Mouse (Mus musculus) stomach, embryonic 14.5 days (tissue): Measurements from ENCODE around the gene Ak9. TPM values are rescaled to one million over a fixed set of nuclear protein-coding genes. Genes with fewer than 3 reads are reported as not detected.

Experiments used
- ATAC-seq: fragments of 200-750 bp; cut with Nextera tagmentation; 2 replicates; pipeline ENCODE4 v1.8.0; 2017; ENCODE audit warnings: low read depth, moderate TSS enrichment; ENCODE audit not compliant: insufficient number of reproducible peaks, insufficient read depth, low FRiP score
- H3K27ac ChIP-seq: fragments of 300-500 bp; sonication (generic); 2 replicates; pipeline ENCODE4 v1.5.1; 2014; ENCODE audit warnings: mild to moderate bottlenecking, low read length, moderate library complexity, mixed read lengths
- H3K27me3 ChIP-seq: fragments of 300-500 bp; sonication (generic); 2 replicates; pipeline ENCODE4 v1.6.1; 2014; ENCODE audit warnings: low read length, control low read depth, mixed read lengths; ENCODE audit not compliant: control insufficient read depth, insufficient read depth
- H3K36me3 ChIP-seq: fragments of 300-500 bp; sonication (generic); 2 replicates; pipeline ENCODE4 v1.6.1; 2014; ENCODE audit warnings: mild to moderate bottlenecking, control low read depth, low read length, moderate library complexity, mixed read lengths; ENCODE audit not compliant: control insufficient read depth, insufficient read depth
- H3K4me1 ChIP-seq: fragments of 300-500 bp; sonication (generic); 2 replicates; pipeline ENCODE4 v1.6.1; 2014; ENCODE audit warnings: low read length, control low read depth, mixed read lengths; ENCODE audit not compliant: control insufficient read depth, insufficient read depth
- H3K4me2 ChIP-seq: fragments of 300-500 bp; sonication (generic); replicated peaks from 2 replicates; pipeline ENCODE4 v1.6.1; 2014; ENCODE audit warnings: low read depth, low read length, control low read depth
- H3K4me3 ChIP-seq: fragments of 300-500 bp; sonication (generic); 2 replicates; pipeline ENCODE4 v1.5.1; 2014; ENCODE audit warnings: low read depth, low read length, control low read depth
- H3K9ac ChIP-seq: fragments of 300-500 bp; sonication (generic); replicated peaks from 2 replicates; pipeline ENCODE4 v1.6.1; 2014; ENCODE audit warnings: low read depth, mild to moderate bottlenecking, control low read depth, low read length, moderate library complexity, mixed read lengths
- H3K9me3 ChIP-seq: fragments of 300-500 bp; sonication (generic); 2 replicates; pipeline ENCODE4 v1.6.1; 2016; ENCODE audit warnings: low read depth, low read length, control low read depth; ENCODE audit not compliant: control insufficient read depth
- WGBS: fragments of 180-500 bp; shearing (Covaris S2); extraction: QIAGEN DNeasy Blood & Tissue Kit; methylation state at CpG from one replicate; pipeline ENCODE4 v1.1.7; 2014; 5-methylcytosine and 5-hydroxymethylcytosine counted together
- polyA plus RNA-seq: library from polyadenylated mRNA; unstranded; fragments of >200 nt; fragmentation: Nextera tagmentation; extraction: Ambion mirVana; gene quantifications from 2 replicates; pipeline ENCODE4 v1.2.1, GENCODE M21; 2014

The Ak9 gene
- polyA plus RNA-seq, 1 experiment from 2014 or later, result not detected

GRCm38 (mm10) chr10:41477278-41478181 is 173.8 kb downstream of the Ak9 start:
- peak; percentile 69 for ATAC-seq
- Histone ChIP-seq H3K27ac (peak overlapping the region; percentile 83), H3K4me1 (peaks cover 19% of the 10 kb centered on the region), H3K36me3 (peaks cover 7% of the 10 kb centered on the region; the same call in 1 of the 2 replicates), H3K9me3 (no peaks in the 10 kb centered on the region), H3K9ac (peak overlapping the region; percentile 50), H3K4me2 (peak overlapping the region; percentile 89), H3K4me3 (peak overlapping the region; percentile 61), H3K27me3 (no peaks in the 10 kb centered on the region)
- 5% methylated on average over 20 of the region's 20 CpGs for WGBS

- no peaks in the 10 kb centered on the region for H3K9me3 ChIP-seq
- peaks cover 18% of the 10 kb centered on the region; the same call in 1 of the 2 replicates for H3K36me3 ChIP-seq
- H3K27ac ChIP-seq, result no peak overlapping the region
- peaks cover 14% of the 10 kb centered on the region; the same call in 1 of the 2 replicates for H3K4me1 ChIP-seq
- 86% methylated on average over 3 of the region's 3 CpGs for WGBS
- no peak overlapping the region for H3K9ac ChIP-seq
- ATAC-seq, result no peak
- H3K4me3 ChIP-seq, result no peak overlapping the region
- H3K4me2 ChIP-seq, result no peak overlapping the region
- no peaks in the 10 kb centered on the region for H3K27me3 ChIP-seq
Observed at GRCm38 (mm10) chr10:41479961-41480360, 176.2 kb downstream of the Ak9 start.

GRCm38 (mm10) chr10:41480938-41481880 is 177.4 kb downstream of the Ak9 start:
- no peaks in the 10 kb centered on the region for H3K9me3 ChIP-seq
- H3K9ac ChIP-seq, result no peak overlapping the region
- peaks cover 25% of the 10 kb centered on the region; the same call in 1 of the 2 replicates for H3K36me3 ChIP-seq
- no peak overlapping the region for H3K4me2 ChIP-seq
- no peaks in the 10 kb centered on the region for H3K27me3 ChIP-seq
- H3K4me1 ChIP-seq, result peaks cover 9% of the 10 kb centered on the region; the same call in 1 of the 2 replicates
- 62% methylated on average over 33 of the region's 33 CpGs for WGBS
- H3K4me3 ChIP-seq, result no peak overlapping the region
- ATAC-seq, result no peak
- H3K27ac ChIP-seq, result no peak overlapping the region

- Histone ChIP-seq H3K4me3 (no peak overlapping the region), H3K4me1 (peaks cover 13% of the 10 kb centered on the region; the same call in 1 of the 2 replicates), H3K36me3 (peaks cover 27% of the 10 kb centered on the region; the same call in 1 of the 2 replicates), H3K9me3 (no peaks in the 10 kb centered on the region), H3K27ac (no peak overlapping the region), H3K4me2 (no peak overlapping the region), H3K27me3 (no peaks in the 10 kb centered on the region), H3K9ac (no peak overlapping the region)
- no peak for ATAC-seq
- 90% methylated on average over 7 of the region's 7 CpGs for WGBS
Observed at GRCm38 (mm10) chr10:41482446-41482845, 178.7 kb downstream of the Ak9 start.

Other genes starting within 250 kb of the Ak9 start
- not detected in 2 replicates for gene Gpr6, start 231.7 kb upstream of the Ak9 start, polyA plus RNA-seq
- 17.0 and 18.7 TPM in 2 replicates for gene Fig4, start 720 bp upstream of the Ak9 start, polyA plus RNA-seq
- 16.7 and 19.2 TPM in 2 replicates for gene Zbtb24, start 146.4 kb downstream of the Ak9 start, polyA plus RNA-seq
- 39.3 and 42.8 TPM in 2 replicates for gene Mical1, start 172.3 kb downstream of the Ak9 start, polyA plus RNA-seq
- gene Smpd2, start 186.4 kb downstream of the Ak9 start, polyA plus RNA-seq, result 55.1 and 59.6 TPM in 2 replicates
- gene Ppil6, start 186.5 kb downstream of the Ak9 start, polyA plus RNA-seq, result 1.8 and 2.2 TPM in 2 replicates
- 178 and 202 TPM in 2 replicates for gene Cd164, start 215.4 kb downstream of the Ak9 start, polyA plus RNA-seq